Mouse (Mus musculus) lung, postnatal 10 days (tissue): Measurements from ENCODE around the gene 1520401A03Rik.
A peak's percentile ranks its signal among the peaks of the same experiment; 100 is the strongest.

ENCODE experiments used
- DNase-seq: peaks from one replicate; pipeline ENCODE4 v3.0.0; 2021

1520401A03Rik gene

GRCm38 (mm10) chr17:23742210-23742793, 19.7 kb upstream of the 1520401A03Rik start:
- DNase-seq, result peak; percentile 50

- no peak for DNase-seq
Measured at GRCm38 (mm10) chr17:23741359-23742209, 19.0 kb upstream of the 1520401A03Rik start.

DNA sequence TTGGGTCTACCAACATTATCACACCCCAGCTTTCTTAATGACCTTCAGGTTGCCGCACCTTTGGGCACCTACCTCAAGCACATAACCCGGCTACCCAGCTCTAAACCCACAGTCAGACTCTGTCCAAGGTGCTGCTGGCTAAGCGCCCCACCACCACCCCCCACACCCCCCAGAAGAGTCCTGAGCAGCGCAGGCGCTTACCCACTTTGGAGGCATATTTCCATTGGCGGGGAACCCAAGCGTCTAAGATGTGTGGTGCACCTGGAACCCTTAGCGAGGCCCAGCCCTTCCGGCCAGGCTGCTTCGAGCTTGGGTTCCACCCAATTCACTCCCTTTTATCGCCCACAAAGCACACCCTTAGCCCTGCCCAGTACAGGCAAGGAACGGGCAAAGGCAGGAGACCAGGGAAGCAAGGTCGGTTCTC, 18.0 kb upstream of the 1520401A03Rik start, which contains the start of gene Paqr4:
Gene Paqr4 (minus strand): TSS at position 270 of the 424 bp plus-strand sequence.
- DNase-seq, result no peak

- peak; percentile 96 for DNase-seq
Measured at GRCm38 (mm10) chr17:23740136-23740584, 17.6 kb upstream of the 1520401A03Rik start.

DNA sequence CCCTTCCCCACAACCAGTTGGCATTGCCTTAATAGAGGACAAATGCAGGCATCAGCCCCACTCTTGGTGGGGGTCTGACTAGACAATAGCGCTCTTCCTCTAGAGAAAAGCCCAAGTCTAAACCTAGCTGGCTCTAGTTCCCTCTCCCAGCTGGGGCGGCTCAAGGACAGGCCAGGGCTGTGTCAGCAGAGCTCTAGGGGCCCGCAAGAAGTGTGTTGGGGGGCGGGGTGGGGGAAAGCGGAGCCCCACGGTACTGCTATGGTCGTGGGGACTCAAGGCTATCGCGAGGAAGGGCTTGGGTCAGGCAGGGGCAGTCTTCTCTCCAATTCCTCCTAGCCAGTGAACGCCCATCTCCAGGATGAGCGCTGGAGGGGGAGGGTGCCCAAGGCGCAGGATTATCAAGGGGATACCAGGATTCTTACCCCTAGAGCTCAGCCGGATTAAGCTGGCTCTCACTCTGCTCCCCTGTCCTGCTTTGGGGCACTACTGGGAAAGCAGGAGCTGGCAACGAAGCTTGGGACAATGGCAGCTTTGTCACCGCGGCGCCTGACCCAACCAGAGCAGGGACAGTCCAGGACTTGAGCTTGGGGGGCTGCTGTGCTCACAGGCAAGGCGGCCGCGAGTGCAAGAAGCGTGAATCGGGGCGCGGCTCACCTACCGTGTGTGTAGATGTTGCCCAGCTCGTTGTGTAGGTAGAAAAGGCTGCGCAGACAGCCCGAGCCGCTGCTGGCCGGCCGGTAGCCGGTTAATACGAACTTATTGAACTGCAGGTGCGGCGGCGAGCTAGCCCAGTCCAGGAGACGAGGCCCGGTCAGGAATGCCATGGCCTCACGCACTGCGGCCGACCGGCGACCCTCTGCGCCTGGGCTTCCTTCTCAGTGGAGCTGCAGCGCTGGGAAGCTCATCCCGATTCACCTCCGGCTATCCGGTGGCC, 16.9 kb upstream of the 1520401A03Rik start:
- peak; percentile 48 for DNase-seq

DNA sequence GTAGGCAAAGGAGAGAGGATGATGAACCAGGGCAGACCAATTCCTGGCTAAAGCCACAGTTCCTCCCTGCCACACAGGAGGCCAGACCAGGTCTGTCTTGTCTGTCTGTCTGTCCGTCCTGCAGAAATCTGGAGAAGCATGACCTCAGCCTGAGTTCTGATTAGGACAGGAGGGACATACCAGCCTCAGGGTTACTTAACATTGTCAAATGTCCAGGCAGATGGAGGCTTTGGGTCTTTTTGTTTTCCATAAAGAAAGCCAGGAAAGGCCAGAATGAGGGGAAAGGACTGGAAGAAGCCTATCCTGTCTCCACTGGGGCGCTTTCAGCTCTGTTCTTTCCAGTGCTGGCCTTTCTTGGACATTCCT, 16.2 kb upstream of the 1520401A03Rik start:
- no peak for DNase-seq

GRCm38 (mm10) chr17:23737493-23738445, 15.2 kb upstream of the 1520401A03Rik start:
- DNase-seq, result no peak

- DNase-seq, result no peak
Measured at GRCm38 (mm10) chr17:23734341-23734740, 11.8 kb upstream of the 1520401A03Rik start.

DNA sequence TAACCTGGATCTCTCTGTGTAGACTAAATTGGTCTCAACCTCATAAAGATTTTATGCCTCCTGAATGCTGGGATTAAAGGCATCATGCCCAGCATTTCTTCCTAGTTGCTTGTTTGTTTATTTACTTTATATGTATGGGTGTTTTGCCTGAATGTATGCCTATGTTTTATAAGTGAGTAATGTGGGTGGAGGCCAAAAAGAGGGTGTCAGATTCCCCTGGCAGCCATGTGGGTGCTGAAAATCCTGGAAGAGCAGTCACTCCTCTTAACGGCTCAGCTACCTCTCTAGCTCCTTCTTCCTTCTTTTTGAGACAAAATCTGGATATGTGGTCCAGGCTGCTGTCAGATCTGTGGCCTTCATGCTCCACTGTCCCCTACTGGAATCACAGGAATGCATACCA, 7.9 kb upstream of the 1520401A03Rik start:
- DNase-seq, result no peak

DNA sequence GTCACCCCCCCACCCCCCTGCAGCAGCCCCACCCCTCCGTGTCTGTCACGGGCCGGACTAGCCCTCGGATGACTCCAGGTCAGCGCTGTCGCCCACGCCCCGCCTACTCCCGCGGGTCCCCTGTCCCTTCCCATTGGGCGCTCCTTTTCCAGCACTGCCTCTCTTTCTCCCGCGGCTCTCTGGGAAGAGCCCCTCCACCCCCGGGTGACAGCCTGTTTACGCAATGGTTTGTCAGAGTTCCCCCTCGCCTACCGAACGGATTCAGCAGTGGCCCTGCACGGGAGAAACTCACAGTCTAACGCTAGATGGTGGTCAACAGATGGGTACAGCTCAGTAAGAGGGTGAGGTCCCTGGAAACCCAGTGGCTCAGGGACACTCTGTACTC, 4.2 kb upstream of the 1520401A03Rik start:
- peak; percentile 92 for DNase-seq

DNA sequence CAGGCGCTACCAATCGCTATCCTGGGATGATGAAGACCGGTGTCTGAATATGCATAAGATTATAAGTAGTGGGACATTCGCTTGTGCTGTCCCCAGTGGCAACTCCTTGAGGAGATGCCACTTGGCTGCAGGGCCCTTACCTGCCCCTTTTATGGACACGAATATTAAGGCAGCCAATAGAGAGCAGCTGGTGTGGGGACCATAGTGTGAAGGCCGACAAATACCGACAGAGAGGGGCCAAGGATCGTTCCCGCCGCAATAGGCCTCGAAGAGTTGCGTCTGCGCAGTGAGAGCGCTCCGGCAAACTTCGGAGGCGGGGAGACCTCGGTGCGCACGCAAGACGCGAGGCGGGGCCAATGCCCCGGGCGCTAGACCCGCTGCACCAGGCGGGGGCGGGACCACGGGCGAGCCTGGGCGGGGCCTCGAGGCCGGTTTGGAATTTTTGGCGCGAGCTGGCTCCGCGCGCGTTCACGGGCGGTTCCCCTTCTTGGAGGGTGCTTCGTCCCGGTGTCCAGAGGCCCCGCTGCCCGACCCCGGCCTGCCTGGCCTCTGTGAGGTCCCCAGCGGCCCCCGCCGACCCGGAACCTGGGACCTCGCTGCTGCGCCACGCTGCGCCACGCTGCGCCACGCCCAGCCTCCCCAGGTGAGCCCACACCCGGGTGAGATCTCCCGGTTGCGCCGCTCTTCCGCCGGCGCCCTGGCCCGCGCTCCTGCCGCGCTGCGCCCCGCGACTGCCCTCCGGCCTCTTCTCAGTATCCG, 3.6 kb upstream of the 1520401A03Rik start, which contains the start of gene Pkmyt1:
Gene Pkmyt1 (plus strand): TSS at position 338 of the 759 bp plus-strand sequence.
- peak; percentile 97 for DNase-seq

DNA sequence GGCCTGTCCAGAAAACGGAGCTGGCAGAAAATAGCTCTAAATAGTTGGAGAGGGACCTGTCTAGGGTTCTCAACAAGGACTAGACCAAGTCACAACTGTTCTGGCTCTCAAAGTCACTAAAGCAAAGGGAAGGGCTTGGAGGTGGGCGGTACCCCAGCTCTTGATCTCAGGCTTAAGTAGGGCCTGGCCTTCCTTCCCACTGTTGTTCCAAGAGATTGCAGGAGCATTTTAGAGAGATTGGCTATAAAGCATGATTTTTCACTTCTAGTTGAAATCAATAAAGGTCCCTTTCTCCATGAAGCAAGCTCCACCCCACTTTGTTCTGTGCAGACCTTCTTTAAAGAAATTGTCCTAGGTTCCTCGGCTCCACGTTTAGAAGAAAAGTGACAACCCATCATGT, 2.9 kb upstream of the 1520401A03Rik start:
- DNase-seq, result no peak

GRCm38 (mm10) chr17:23721886-23722285, 697 bp downstream of the 1520401A03Rik start:
- no peak for DNase-seq

- DNase-seq, result no peak
Measured at GRCm38 (mm10) chr17:23719455-23719854, 3.1 kb downstream of the 1520401A03Rik start.

GRCm38 (mm10) chr17:23717003-23717402, 5.6 kb downstream of the 1520401A03Rik start:
- no peak for DNase-seq

- peak; percentile 78 for DNase-seq
Measured at GRCm38 (mm10) chr17:23706212-23706611, 16.4 kb downstream of the 1520401A03Rik start.

GRCm38 (mm10) chr17:23705525-23706104, 17.0 kb downstream of the 1520401A03Rik start:
- no peak for DNase-seq

DNA sequence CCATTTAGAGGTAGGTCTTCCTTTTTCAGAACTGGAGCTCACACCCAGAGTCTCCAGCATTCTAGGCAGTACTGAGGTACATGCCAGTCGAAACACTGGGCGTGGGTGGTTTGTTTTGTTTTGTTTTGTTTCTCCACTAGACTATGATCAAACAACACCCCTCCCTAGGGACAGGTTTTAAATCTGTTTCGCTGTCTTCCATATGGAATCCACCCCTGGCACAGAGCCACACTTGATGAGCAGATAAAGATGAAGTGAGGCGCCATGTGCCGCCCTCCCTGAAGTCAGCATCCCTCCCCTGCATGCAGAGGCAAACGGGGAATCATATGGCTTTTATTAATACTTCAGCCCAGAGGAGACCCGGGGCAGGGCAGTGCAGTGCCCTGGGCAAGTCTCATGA, 17.8 kb downstream of the 1520401A03Rik start:
- no peak for DNase-seq

GRCm38 (mm10) chr17:23703301-23703700, 19.3 kb downstream of the 1520401A03Rik start:
- DNase-seq, result no peak

DNA sequence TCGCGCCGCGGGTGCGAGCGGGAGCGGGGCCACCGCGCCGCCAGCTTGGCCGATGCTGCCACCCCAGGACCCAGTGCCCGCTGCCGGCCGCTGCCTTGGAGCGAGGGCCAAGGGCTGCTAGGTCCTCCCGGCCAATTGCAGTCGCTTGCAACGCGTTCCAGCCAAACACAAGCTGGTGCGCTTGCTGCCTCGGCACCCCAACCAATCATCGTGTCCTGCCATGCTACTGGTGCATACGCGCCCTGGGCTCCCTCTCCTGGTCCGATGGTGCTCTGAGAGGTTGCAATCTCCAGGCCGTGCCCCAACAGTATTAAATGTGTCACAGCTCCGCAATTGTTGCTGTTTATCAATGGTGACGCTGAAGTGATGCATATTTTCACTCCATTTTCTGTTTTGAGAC, 22.5 kb downstream of the 1520401A03Rik start:
- peak; percentile 94 for DNase-seq
